Mouse (Mus musculus) CH12.LX (cell line): ENCODE data around the gene Mtfr1l.

Experiments
- CHD2 ChIP-seq: IDR thresholded peaks from 2 replicates; pipeline ENCODE4 v1.6.1; 2011; ENCODE audit warnings: low read length, improper control_type of control experiment
- JUN ChIP-seq: IDR thresholded peaks from 2 replicates; pipeline ENCODE4 v1.6.1; 2011; ENCODE audit warnings: low read depth, mild to moderate bottlenecking, low read length, improper control_type of control experiment, moderate library complexity; ENCODE audit not compliant: insufficient read depth
- MAX ChIP-seq: IDR thresholded peaks from 2 replicates; pipeline ENCODE4 v1.6.1; 2011; ENCODE audit warnings: low read length, improper control_type of control experiment

GRCm38 (mm10) chr4:134563624-134564023, 28.4 kb upstream of the Mtfr1l start:
- no peak for TF ChIP-seq CHD2
- no peak for TF ChIP-seq MAX
- no peak for TF ChIP-seq JUN
